Mouse (Mus musculus) kidney, embryonic 16.5 days (tissue): Measurements from ENCODE around the gene C1qtnf1. TPM values are rescaled to one million over a fixed set of nuclear protein-coding genes. Genes with fewer than 3 reads are reported as not detected.

Experiments used
- ATAC-seq: fragments of 200-750 bp; cut with Nextera tagmentation; 2 replicates; pipeline ENCODE4 v1.8.0; 2017; ENCODE audit warnings: moderate TSS enrichment; ENCODE audit not compliant: low FRiP score, low TSS enrichment
- H3K27ac ChIP-seq: fragments of 300-500 bp; sonication (generic); 2 replicates; pipeline ENCODE4 v1.5.1; 2014; ENCODE audit warnings: low read length
- H3K27me3 ChIP-seq: fragments of 300-500 bp; sonication (generic); 2 replicates; pipeline ENCODE4 v1.6.1; 2014; ENCODE audit warnings: low read length, control low read depth, mixed read lengths; ENCODE audit not compliant: insufficient read depth
- H3K36me3 ChIP-seq: fragments of 300-500 bp; sonication (generic); 2 replicates; pipeline ENCODE4 v1.6.1; 2014; ENCODE audit warnings: low read length, control low read depth, mixed read lengths; ENCODE audit not compliant: insufficient read depth
- H3K4me1 ChIP-seq: fragments of 300-500 bp; sonication (generic); 2 replicates; pipeline ENCODE4 v1.6.1; 2014; ENCODE audit warnings: low read length, control low read depth, mixed read lengths; ENCODE audit not compliant: insufficient read depth
- H3K4me2 ChIP-seq: fragments of 300-500 bp; sonication (generic); replicated peaks from 2 replicates; pipeline ENCODE4 v1.6.1; 2014; ENCODE audit warnings: low read depth, low read length
- H3K4me3 ChIP-seq: fragments of 300-500 bp; sonication (generic); 2 replicates; pipeline ENCODE4 v1.5.1; 2014; ENCODE audit warnings: mild to moderate bottlenecking, low read length
- H3K9ac ChIP-seq: fragments of 300-500 bp; sonication (generic); replicated peaks from 2 replicates; pipeline ENCODE4 v1.6.1; 2014; ENCODE audit warnings: low read length
- H3K9me3 ChIP-seq: fragments of 300-500 bp; sonication (generic); 2 replicates; pipeline ENCODE4 v1.6.1; 2016; ENCODE audit warnings: low read length, control low read depth
- WGBS: fragments of 180-500 bp; shearing (Covaris S2); extraction: QIAGEN DNeasy Blood & Tissue Kit; methylation state at CpG from one replicate; pipeline ENCODE4 v1.1.7; 2014; 5-methylcytosine and 5-hydroxymethylcytosine counted together
- polyA plus RNA-seq: library from polyadenylated mRNA; unstranded; fragments of >200 nt; fragmentation: Nextera tagmentation; extraction: Ambion mirVana; gene quantifications from 2 replicates; pipeline ENCODE4 v1.2.1, GENCODE M21; 2015

C1qtnf1 gene
- polyA plus RNA-seq, 1 experiment from 2014 or later: 8.3 TPM

GRCm38 (mm10) chr11:118447346-118447745 is 19.3 kb downstream of the C1qtnf1 start:
- Histone ChIP-seq H3K4me1 (no peaks in the 10 kb centered on the region; the same call in 1 of the 2 replicates), H3K27me3 (no peaks in the 10 kb centered on the region), H3K9ac (no peak overlapping the region), H3K4me3 (no peak overlapping the region), H3K36me3 (no peaks in the 10 kb centered on the region), H3K27ac (no peak overlapping the region), H3K9me3 (no peaks in the 10 kb centered on the region), H3K4me2 (no peak overlapping the region)
- ATAC-seq: no peak
- 63% methylated on average over 4 of the region's 4 CpGs for WGBS

- Histone ChIP-seq H3K36me3 (no peaks in the 10 kb centered on the region), H3K4me2 (no peak overlapping the region), H3K27me3 (no peaks in the 10 kb centered on the region), H3K4me1 (no peaks in the 10 kb centered on the region), H3K9ac (no peak overlapping the region), H3K9me3 (no peaks in the 10 kb centered on the region), H3K4me3 (no peak overlapping the region), H3K27ac (no peak overlapping the region)
- no peak for ATAC-seq
- 86% methylated on average over 8 of the region's 8 CpGs for WGBS
Observed at GRCm38 (mm10) chr11:118448385-118448784, 20.4 kb downstream of the C1qtnf1 start.

- no peaks in the 10 kb centered on the region for H3K27me3 ChIP-seq
- H3K4me3 ChIP-seq: no peak overlapping the region
- WGBS: 79% methylated on average over 6 of the region's 6 CpGs
- ATAC-seq: no peak
- no peaks in the 10 kb centered on the region for H3K4me1 ChIP-seq
- no peak overlapping the region for H3K27ac ChIP-seq
- H3K4me2 ChIP-seq: no peak overlapping the region
- no peaks in the 10 kb centered on the region for H3K9me3 ChIP-seq
- no peak overlapping the region for H3K9ac ChIP-seq
- H3K36me3 ChIP-seq: no peaks in the 10 kb centered on the region
Observed at GRCm38 (mm10) chr11:118451211-118451610, 23.2 kb downstream of the C1qtnf1 start.

- Histone ChIP-seq H3K9me3 (no peaks in the 10 kb centered on the region), H3K27me3 (no peaks in the 10 kb centered on the region), H3K36me3 (no peaks in the 10 kb centered on the region), H3K4me2 (no peak overlapping the region), H3K9ac (no peak overlapping the region), H3K4me3 (no peak overlapping the region), H3K4me1 (no peaks in the 10 kb centered on the region), H3K27ac (no peak overlapping the region)
- WGBS: 76% methylated on average over 2 of the region's 2 CpGs
- ATAC-seq: no peak
Observed at GRCm38 (mm10) chr11:118452955-118453354, 25.0 kb downstream of the C1qtnf1 start.

GRCm38 (mm10) chr11:118453886-118454671 is 26.1 kb downstream of the C1qtnf1 start:
- no peaks in the 10 kb centered on the region for H3K36me3 ChIP-seq
- H3K9me3 ChIP-seq: no peaks in the 10 kb centered on the region
- H3K27me3 ChIP-seq: no peaks in the 10 kb centered on the region
- 65% methylated on average over 11 of the region's 11 CpGs for WGBS
- H3K27ac ChIP-seq: no peak overlapping the region
- H3K4me1 ChIP-seq: peaks cover 5% of the 10 kb centered on the region
- ATAC-seq: no peak
- H3K4me3 ChIP-seq: no peak overlapping the region
- H3K4me2 ChIP-seq: no peak overlapping the region
- H3K9ac ChIP-seq: no peak overlapping the region

GRCm38 (mm10) chr11:118455788-118456187 is 27.8 kb downstream of the C1qtnf1 start:
- no peak for ATAC-seq
- Histone ChIP-seq H3K27me3 (no peaks in the 10 kb centered on the region), H3K9me3 (peaks cover 3% of the 10 kb centered on the region; the same call in 1 of the 2 replicates), H3K4me3 (no peak overlapping the region), H3K9ac (no peak overlapping the region), H3K27ac (no peak overlapping the region), H3K4me2 (no peak overlapping the region), H3K36me3 (no peaks in the 10 kb centered on the region), H3K4me1 (peaks cover 12% of the 10 kb centered on the region)
- 77% methylated on average over 6 of the region's 6 CpGs for WGBS

- Histone ChIP-seq H3K36me3 (no peaks in the 10 kb centered on the region), H3K4me1 (peaks cover 12% of the 10 kb centered on the region), H3K4me3 (no peak overlapping the region), H3K9ac (no peak overlapping the region), H3K27me3 (no peaks in the 10 kb centered on the region), H3K27ac (no peak overlapping the region), H3K9me3 (peaks cover 3% of the 10 kb centered on the region; the same call in 1 of the 2 replicates), H3K4me2 (no peak overlapping the region)
- no peak for ATAC-seq
- 85% methylated on average over 11 of the region's 11 CpGs for WGBS
Observed at GRCm38 (mm10) chr11:118456937-118457336, 28.9 kb downstream of the C1qtnf1 start.

- peak; percentile 74; the same call in 1 of the 2 replicates for ATAC-seq
- 7% methylated on average over 8 of the region's 8 CpGs for WGBS
Observed at GRCm38 (mm10) chr11:118459051-118459450, 31.0 kb downstream of the C1qtnf1 start.

GRCm38 (mm10) chr11:118459536-118459935 is 31.5 kb downstream of the C1qtnf1 start:
- H3K4me2 ChIP-seq: no peak overlapping the region
- no peak for ATAC-seq
- no peaks in the 10 kb centered on the region for H3K36me3 ChIP-seq
- H3K9me3 ChIP-seq: peaks cover 3% of the 10 kb centered on the region; the same call in 1 of the 2 replicates
- H3K9ac ChIP-seq: no peak overlapping the region
- no peak overlapping the region for H3K4me3 ChIP-seq
- no peak overlapping the region; the same call in 1 of the 2 replicates for H3K27ac ChIP-seq
- no peaks in the 10 kb centered on the region for H3K27me3 ChIP-seq
- 60% methylated on average over 4 of the region's 4 CpGs for WGBS
- peaks cover 12% of the 10 kb centered on the region for H3K4me1 ChIP-seq

More at GRCm38 (mm10) chr11:118459051-118459450, 31.0 kb downstream of the C1qtnf1 start:
- Histone ChIP-seq H3K4me3 (no peak overlapping the region), H3K36me3 (no peaks in the 10 kb centered on the region), H3K27me3 (no peaks in the 10 kb centered on the region), H3K9me3 (peaks cover 3% of the 10 kb centered on the region; the same call in 1 of the 2 replicates), H3K4me1 (peaks cover 12% of the 10 kb centered on the region), H3K9ac (no peak overlapping the region), H3K27ac (peak overlapping the region; percentile 9; the same call in 1 of the 2 replicates), H3K4me2 (no peak overlapping the region)

- Histone ChIP-seq H3K4me1 (peaks cover 12% of the 10 kb centered on the region), H3K4me2 (no peak overlapping the region), H3K36me3 (no peaks in the 10 kb centered on the region), H3K4me3 (no peak overlapping the region), H3K9me3 (peaks cover 3% of the 10 kb centered on the region; the same call in 1 of the 2 replicates), H3K27me3 (no peaks in the 10 kb centered on the region), H3K9ac (no peak overlapping the region), H3K27ac (no peak overlapping the region)
- ATAC-seq: no peak
- WGBS: 70% methylated on average over 6 of the region's 6 CpGs
Observed at GRCm38 (mm10) chr11:118460280-118460679, 32.3 kb downstream of the C1qtnf1 start.
